Mouse (Mus musculus): ENCODE data around the gene Fgfr4. TPM values are rescaled to one million over a fixed set of nuclear protein-coding genes. Genes with fewer than 3 reads are reported as not detected.

Gene Fgfr4
- polyA plus RNA-seq, 1 experiment from 2014 or later, result 1.1 TPM

DNA sequence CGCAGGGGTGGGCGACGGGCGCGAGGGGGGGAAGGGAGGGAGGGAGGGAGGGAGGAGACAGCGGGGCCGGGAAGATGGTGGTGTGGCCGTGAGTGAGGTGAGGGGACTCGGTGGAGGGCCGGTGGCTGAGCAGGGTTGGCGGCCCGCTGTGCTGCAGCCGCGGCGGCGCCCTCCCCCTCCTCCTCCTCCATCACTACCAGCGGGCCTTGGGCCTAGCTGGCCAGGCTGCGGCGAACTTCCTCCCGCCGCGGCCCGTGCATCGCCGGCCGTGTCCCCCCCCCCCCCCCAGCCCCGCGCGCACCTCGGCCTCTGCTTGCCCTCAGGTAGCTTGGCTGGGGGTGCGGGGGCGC, 59.5 kb downstream of the Fgfr4 start:
- no peaks in the 10 kb centered on the region for H3K9me3 ChIP-seq
- no CpG with 5 or more reads among the region's 32 CpGs for WGBS
- H3K27me3 ChIP-seq (replicated peaks), result 0 out of 2 replicates have a peak, but pooled peaks cover 3% of the 10 kb centered on the region
- peaks cover 47% of the 10 kb centered on the region for H3K4me1 ChIP-seq
- H3K4me3 ChIP-seq, result peak overlapping the region; percentile 73
- peak overlapping the region; percentile 88 for H3K4me2 ChIP-seq
- peak; percentile 30; the same call in 1 of the 2 replicates for ATAC-seq (ENCODE audit: extremely low read depth, insufficient number of reproducible peaks, low FRiP score, low TSS enrichment)
- H3K27ac ChIP-seq (replicated peaks), result peak overlapping the region; percentile 97
- H3K36me3 ChIP-seq, result peaks cover 35% of the 10 kb centered on the region
- peak overlapping the region; percentile 96 for H3K9ac ChIP-seq

DNA sequence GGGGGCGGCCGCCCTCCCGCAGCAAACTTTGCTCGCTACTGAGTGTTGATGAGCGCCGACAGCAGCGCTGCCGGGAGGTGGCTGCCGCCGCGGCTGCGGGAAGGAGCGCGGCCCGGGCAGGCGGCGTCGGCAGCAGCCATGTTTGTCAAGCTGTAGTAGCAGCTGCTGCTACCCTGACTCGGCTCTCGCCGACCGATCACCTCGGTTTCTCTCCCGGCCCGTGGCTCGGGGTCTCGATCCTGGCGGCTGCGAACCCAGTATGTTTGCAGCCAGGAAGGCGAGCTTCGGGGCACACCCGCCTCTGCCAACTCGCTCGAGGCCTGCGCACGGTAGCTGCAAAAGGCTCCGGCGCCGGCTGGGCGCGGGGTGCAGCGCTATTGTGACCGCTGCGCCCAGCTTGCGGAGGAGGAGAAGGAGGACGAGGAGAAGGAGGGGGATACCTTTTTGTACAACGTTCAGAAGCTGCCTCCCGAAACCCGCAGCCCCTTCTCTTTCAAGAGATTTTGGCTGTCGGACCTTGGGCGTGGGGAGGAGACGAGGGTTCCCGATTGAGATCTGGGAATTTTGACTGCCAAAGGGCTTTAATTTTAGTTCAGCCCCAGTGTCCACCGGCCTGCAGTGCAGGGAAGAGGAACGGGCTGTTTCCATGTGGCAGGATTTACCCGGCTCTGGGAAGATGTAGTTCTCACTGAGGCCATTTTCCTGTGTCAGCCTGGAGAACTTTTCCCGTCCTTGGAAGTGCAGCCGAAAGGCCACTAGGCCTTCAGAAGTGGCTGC, 60.1 kb downstream of the Fgfr4 start:
- Histone ChIP-seq H3K4me2 (peak overlapping the region; percentile 88), H3K4me1 (peaks cover 51% of the 10 kb centered on the region), H3K4me3 (peak overlapping the region; percentile 73), H3K36me3 (peaks cover 41% of the 10 kb centered on the region), H3K27me3 (replicated peaks) (0 out of 2 replicates have a peak, but pooled peaks cover 3% of the 10 kb centered on the region), H3K9ac (peak overlapping the region; percentile 96), H3K27ac (replicated peaks) (peak overlapping the region; percentile 97), H3K9me3 (no peaks in the 10 kb centered on the region)
- under 1% methylated on average over 55 of the region's 58 CpGs for WGBS
- ATAC-seq (ENCODE audit: extremely low read depth, insufficient number of reproducible peaks, low FRiP score, low TSS enrichment), result no peak

DNA sequence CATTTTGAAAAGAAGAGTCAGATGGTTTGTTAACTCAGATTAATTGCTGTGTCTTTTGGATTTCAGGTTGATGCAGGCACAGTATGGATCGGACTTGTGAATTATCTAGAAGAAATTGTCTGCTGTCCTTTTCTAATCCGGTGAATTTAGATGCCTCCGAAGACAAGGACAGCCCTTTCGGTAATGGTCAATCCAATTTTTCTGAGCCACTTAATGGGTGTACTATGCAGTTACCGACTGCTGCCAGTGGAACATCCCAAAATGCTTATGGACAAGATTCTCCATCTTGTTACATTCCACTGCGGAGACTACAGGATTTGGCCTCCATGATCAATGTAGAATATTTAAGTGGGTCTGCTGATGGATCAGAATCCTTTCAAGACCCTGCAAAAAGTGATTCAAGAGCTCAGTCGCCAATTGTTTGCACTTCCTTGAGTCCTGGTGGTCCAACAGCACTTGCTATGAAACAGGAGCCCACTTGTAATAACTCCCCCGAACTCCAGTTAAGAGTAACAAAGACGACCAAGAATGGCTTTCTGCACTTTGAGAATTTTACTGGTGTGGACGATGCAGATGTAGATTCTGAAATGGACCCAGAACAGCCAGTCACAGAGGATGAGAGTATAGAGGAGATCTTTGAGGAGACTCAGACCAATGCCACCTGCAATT, 60.8 kb downstream of the Fgfr4 start:
- 64% methylated on average over 10 of the region's 10 CpGs for whole genome bisulfite sequencing

More for the DNA sequence above, 60.8 kb downstream of the Fgfr4 start:
- Histone ChIP-seq H3K9me3 (no peaks in the 10 kb centered on the region), H3K4me2 (peak overlapping the region; percentile 88), H3K9ac (peak overlapping the region; percentile 96), H3K27ac (replicated peaks) (peak overlapping the region; percentile 97), H3K27me3 (replicated peaks) (no peaks in the 10 kb centered on the region), H3K36me3 (peaks cover 48% of the 10 kb centered on the region), H3K4me1 (peaks cover 58% of the 10 kb centered on the region), H3K4me3 (peak overlapping the region; percentile 73)
- ATAC-seq (ENCODE audit: extremely low read depth, insufficient number of reproducible peaks, low FRiP score, low TSS enrichment), result no peak

Other genes with a start within 250 kb of the Fgfr4 start
- 2.3 and 2.6 TPM in 2 replicates for gene Unc5a, start 203.2 kb upstream of the Fgfr4 start, polyA plus RNA-seq (2015; fragmentation: Nextera tagmentation; extraction: Ambion mirVana)
- gene Hk3, start 131.3 kb upstream of the Fgfr4 start, polyA plus RNA-seq (2015; fragmentation: Nextera tagmentation; extraction: Ambion mirVana), result 0.89 and 1.0 TPM in 2 replicates
- gene Uimc1, start 52.3 kb upstream of the Fgfr4 start, polyA plus RNA-seq (2015; fragmentation: Nextera tagmentation; extraction: Ambion mirVana), result 15.1 and 16.1 TPM in 2 replicates
- 16.1 and 19.3 TPM in 2 replicates for gene Zfp346, start 47.3 kb upstream of the Fgfr4 start, polyA plus RNA-seq (2015; fragmentation: Nextera tagmentation; extraction: Ambion mirVana)
- not detected in 2 replicates for gene Gm17617, start 19.1 kb upstream of the Fgfr4 start, polyA plus RNA-seq (2015; fragmentation: Nextera tagmentation; extraction: Ambion mirVana)
- gene Nsd1, start 57.1 kb downstream of the Fgfr4 start, polyA plus RNA-seq (2015; fragmentation: Nextera tagmentation; extraction: Ambion mirVana), result 41.4 and 43.4 TPM in 2 replicates
- gene Prelid1, start 167.9 kb downstream of the Fgfr4 start, polyA plus RNA-seq (2015; fragmentation: Nextera tagmentation; extraction: Ambion mirVana), result 355 and 381 TPM in 2 replicates
- 54.3 and 62.8 TPM in 2 replicates for gene Rab24, start 169.3 kb downstream of the Fgfr4 start, polyA plus RNA-seq (2015; fragmentation: Nextera tagmentation; extraction: Ambion mirVana)
- 21.1 and 22.1 TPM in 2 replicates for gene Mxd3, start 177.2 kb downstream of the Fgfr4 start, polyA plus RNA-seq (2015; fragmentation: Nextera tagmentation; extraction: Ambion mirVana)
- 73.5 and 81.7 TPM in 2 replicates for gene Lman2, start 210.1 kb downstream of the Fgfr4 start, polyA plus RNA-seq (2015; fragmentation: Nextera tagmentation; extraction: Ambion mirVana)
- 0.32 TPM in 2 replicates for gene Rgs14, start 217.1 kb downstream of the Fgfr4 start, polyA plus RNA-seq (2015; fragmentation: Nextera tagmentation; extraction: Ambion mirVana)
- not detected in 2 replicates for gene Slc34a1, start 245.5 kb downstream of the Fgfr4 start, polyA plus RNA-seq (2015; fragmentation: Nextera tagmentation; extraction: Ambion mirVana)